Mouse (Mus musculus): ENCODE results near the gene Zcchc14.

DNA sequence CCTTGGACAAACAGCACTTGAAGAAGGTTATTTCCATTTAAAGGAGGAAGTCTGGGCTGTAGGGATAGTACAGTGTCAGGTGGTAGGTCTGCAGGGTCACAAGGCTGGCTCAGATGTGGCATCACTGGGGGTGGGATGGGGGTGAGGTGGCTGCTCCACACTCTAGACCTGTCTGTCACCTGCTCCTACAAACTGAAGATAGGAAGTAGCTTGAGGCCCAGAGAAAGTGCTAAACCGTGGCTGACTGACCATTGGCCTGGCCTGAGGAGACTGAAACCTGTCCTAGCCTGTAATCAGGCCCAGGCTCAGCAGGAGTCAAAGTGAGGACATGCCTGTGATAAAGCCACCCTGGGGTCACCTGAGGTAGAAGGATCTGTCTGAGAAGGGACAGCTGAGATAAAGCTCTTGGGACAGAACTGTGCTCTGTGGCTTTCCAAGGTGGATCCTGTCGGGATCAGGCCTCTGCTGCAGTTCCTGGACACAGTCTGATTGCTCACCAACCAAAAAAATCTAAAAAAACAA is 63.4 kb downstream of the Zcchc14 start:
- TF ChIP-seq MAX (IDR thresholded peaks at IDR 0.05) (no peak), CTCF (IDR thresholded peaks at IDR 0.05; ENCODE audit: control insufficient read depth, insufficient read depth, insufficient read length) (no peak), FOSL1 (IDR thresholded peaks at IDR 0.05; ENCODE audit: insufficient read depth, low read length, poor library complexity, severe bottlenecking) (no peak)

Data from C2C12 (cell line).